Mouse (Mus musculus) small intestine, adult 2 months (tissue): ENCODE data around the gene Ccdc152.
A peak's percentile ranks its signal among the peaks of the same experiment; 100 is the strongest.

Experiments
- CTCF ChIP-seq: fragments of 200-500 bp; IDR thresholded peaks from 2 replicates; pipeline ENCODE4 v1.5.1; 2012; ENCODE audit warnings: low read depth, mild to moderate bottlenecking, control low read depth, inconsistent platforms, low read length, moderate library complexity, mixed read lengths; ENCODE audit not compliant: insufficient replicate concordance, insufficient read length; ENCODE audit errors: extremely low read depth
- POLR2A ChIP-seq: fragments of 200-500 bp; IDR thresholded peaks from 2 replicates; pipeline ENCODE4 v1.6.1; 2012; ENCODE audit warnings: low read depth, mild to moderate bottlenecking, control low read depth, inconsistent platforms, low read length, moderate library complexity

DNA sequence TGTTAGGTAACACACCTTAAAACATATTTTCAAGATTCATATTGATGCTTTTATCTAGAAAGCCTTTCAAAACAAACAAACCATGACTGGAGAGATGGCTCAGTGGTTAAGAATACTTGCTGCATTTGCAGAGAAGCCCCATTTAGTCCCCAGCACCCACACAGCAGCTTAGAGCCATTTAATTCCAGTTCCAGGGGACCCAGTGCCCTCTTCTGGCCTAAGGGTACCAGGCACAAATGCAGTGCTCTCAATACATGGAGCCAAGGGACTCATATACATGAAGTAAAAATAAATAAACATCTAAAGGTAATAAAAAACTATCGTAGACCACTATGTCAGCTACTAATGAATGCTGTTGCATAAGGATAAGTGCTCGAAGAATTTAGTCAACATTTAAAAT, 25.9 kb downstream of the Ccdc152 start:
- TF ChIP-seq CTCF (peak; percentile 44; the same call in 1 of the 2 replicates), POLR2A (no peak)
